7 mouse cellular contexts compared by ENCODE assay signal in genomic region chr9:110100627-110101600, GRCm38 (mm10). TPM values are rescaled to one million over a fixed set of nuclear protein-coding genes. Genes with fewer than 3 reads are reported as not detected.
DNase-seq lines count a peak whose midpoint lies in the region; ATAC-seq lines count a peak whose summit lies in the region.

No protein-coding gene starts in this region.

- peak overlapping the region; percentile 89 for H3K4me2 ChIP-seq in midbrain, embryonic 13.5 days (replicated peaks)

- H3K9me3 ChIP-seq in embryonic facial prominence, embryonic 10.5 days, result no peaks in the 10 kb centered on the region
- no peaks in the 10 kb centered on the region for H3K9me3 ChIP-seq in limb, embryonic 10.5 days (replicated peaks)
- no peaks in the 10 kb centered on the region for H3K9me3 ChIP-seq in midbrain, embryonic 13.5 days

- ATAC-seq in granulocyte monocyte progenitor cell, adult 5-6 weeks (replicated peaks; ENCODE audit: poor library complexity, severe bottlenecking), result peak; percentile 100
- ATAC-seq in midbrain, embryonic 13.5 days, result peak; percentile 98

- H3K4me3 ChIP-seq in embryonic facial prominence, embryonic 10.5 days, result peak overlapping the region; percentile 95
- H3K4me3 ChIP-seq in limb, embryonic 10.5 days, result peak overlapping the region; percentile 94
- H3K4me3 ChIP-seq in midbrain, embryonic 13.5 days (replicated peaks), result peak overlapping the region; percentile 94

- H3K27me3 ChIP-seq in embryonic facial prominence, embryonic 10.5 days (replicated peaks; ENCODE audit: low read depth, poor library complexity, severe bottlenecking), result no peaks in the 10 kb centered on the region
- H3K27me3 ChIP-seq in limb, embryonic 10.5 days (ENCODE audit: low read depth, poor library complexity, severe bottlenecking), result no peaks in the 10 kb centered on the region
- H3K27me3 ChIP-seq in midbrain, embryonic 13.5 days, result no peaks in the 10 kb centered on the region

- WGBS in embryonic facial prominence, embryonic 10.5 days, result 3% methylated on average over 41 of the region's 41 CpGs
- 4% methylated on average over 41 of the region's 41 CpGs for WGBS in limb, embryonic 10.5 days
- WGBS in midbrain, embryonic 13.5 days, result 4% methylated on average over 41 of the region's 41 CpGs

- peaks cover 91% of the 10 kb centered on the region for H3K36me3 ChIP-seq in embryonic facial prominence, embryonic 10.5 days (replicated peaks)
- H3K36me3 ChIP-seq in limb, embryonic 10.5 days, result peaks cover 92% of the 10 kb centered on the region
- peaks cover 88% of the 10 kb centered on the region for H3K36me3 ChIP-seq in midbrain, embryonic 13.5 days

- peak overlapping the region; percentile 92 for H3K9ac ChIP-seq in midbrain, embryonic 13.5 days (replicated peaks)

- peaks cover 7% of the 10 kb centered on the region for H3K4me1 ChIP-seq in embryonic facial prominence, embryonic 10.5 days
- peaks cover 6% of the 10 kb centered on the region; the same call in 1 of the 2 replicates for H3K4me1 ChIP-seq in limb, embryonic 10.5 days
- H3K4me1 ChIP-seq in midbrain, embryonic 13.5 days (replicated peaks), result peaks cover 13% of the 10 kb centered on the region

- H3K27ac ChIP-seq in embryonic facial prominence, embryonic 10.5 days (replicated peaks), result peak overlapping the region; percentile 91
- peak overlapping the region; percentile 91 for H3K27ac ChIP-seq in limb, embryonic 10.5 days
- H3K27ac ChIP-seq in midbrain, embryonic 13.5 days, result no peak overlapping the region; the same call in 1 of the 2 replicates

- peak; percentile 97 for DNase-seq in adrenal gland, postnatal 10 days
- DNase-seq in embryonic facial prominence, embryonic 10.5 days (ENCODE audit: low spot score), result peak; percentile 95
- DNase-seq in kidney, adult 11 months, result peak; percentile 88
- DNase-seq in limb, embryonic 10.5 days (ENCODE audit: low spot score), result peak; percentile 97
- peak; percentile 83 for DNase-seq in spleen, adult 12 weeks (ENCODE audit: low spot score)

RNA-seq across cellular contexts. Expression of gene Smarcc1, which starts 16.6 kb away (rescaled TPM):
- 10 to 100 TPM; 47.2 to 59.9 TPM for total RNA-seq in adrenal gland, postnatal 10 days (2021)
- polyA plus RNA-seq in embryonic facial prominence, embryonic 10.5 days (2016; fragmentation: Nextera tagmentation; extraction: Ambion mirVana), result 213 and 222 TPM in 2 replicates
- 103 and 108 TPM in 2 replicates for total RNA-seq in granulocyte monocyte progenitor cell, adult 5-6 weeks (2014; fragmentation: Nextera tagmentation)
- total RNA-seq in granulocyte monocyte progenitor cell, adult 5-6 weeks (2017), result 59.9 and 70.0 TPM in 2 replicates
- polyA plus RNA-seq in limb, embryonic 10.5 days (2016; fragmentation: Nextera tagmentation; extraction: Ambion mirVana), result 208 and 227 TPM in 2 replicates
- 153 and 167 TPM in 2 replicates for polyA plus RNA-seq in midbrain, embryonic 13.5 days (2015; fragmentation: Nextera tagmentation; extraction: Ambion mirVana)

RNA-seq across cellular contexts. Expression of gene Dhx30, which starts 16.7 kb away (rescaled TPM):
- total RNA-seq in adrenal gland, postnatal 10 days (2021), result 10 to 100 TPM; 90.2 to 91.3 TPM
- polyA plus RNA-seq in embryonic facial prominence, embryonic 10.5 days (2016; fragmentation: Nextera tagmentation; extraction: Ambion mirVana), result 189 and 200 TPM in 2 replicates
- total RNA-seq in granulocyte monocyte progenitor cell, adult 5-6 weeks (2014; fragmentation: Nextera tagmentation), result 137 and 141 TPM in 2 replicates
- total RNA-seq in granulocyte monocyte progenitor cell, adult 5-6 weeks (2017), result 42.6 and 65.7 TPM in 2 replicates
- polyA plus RNA-seq in limb, embryonic 10.5 days (2016; fragmentation: Nextera tagmentation; extraction: Ambion mirVana), result 195 and 219 TPM in 2 replicates
- 221 and 223 TPM in 2 replicates for polyA plus RNA-seq in midbrain, embryonic 13.5 days (2015; fragmentation: Nextera tagmentation; extraction: Ambion mirVana)
